Mouse (Mus musculus) cerebellum, adult 2 months (tissue): ENCODE results near the gene Ergic1.

Experiments used
- CTCF ChIP-seq: fragments of 200-500 bp; IDR thresholded peaks from 2 replicates; pipeline ENCODE4 v1.5.1; 2011; ENCODE audit warnings: low read depth, mild to moderate bottlenecking, control low read depth, low read length, moderate library complexity, borderline replicate concordance; ENCODE audit not compliant: insufficient read depth
- POLR2A ChIP-seq: fragments of 200-500 bp; IDR thresholded peaks from 2 replicates; pipeline ENCODE4 v1.6.1; 2011; ENCODE audit warnings: low read length, control low read depth, borderline replicate concordance; ENCODE audit not compliant: insufficient read depth

GRCm38 (mm10) chr17:26676616-26677376 is 115.5 kb downstream of the Ergic1 start:
- TF ChIP-seq CTCF (no peak), POLR2A (no peak)
